Mouse (Mus musculus) heart, adult 8-10 months (tissue): Measurements from ENCODE around the gene E130218I03Rik. TPM values are rescaled to one million over a fixed set of nuclear protein-coding genes. Genes with fewer than 3 reads are reported as not detected.

Source experiments
- DNase-seq: peaks from one replicate; pipeline ENCODE4 v3.0.0; 2022; ENCODE audit warnings: low spot score
- total RNA-seq, 4 experiments: library from RNA; stranded (reverse); gene quantifications; 2 replicates each; pipeline ENCODE4 v1.2.4; 2022

E130218I03Rik gene
- not detected for total RNA-seq

DNA sequence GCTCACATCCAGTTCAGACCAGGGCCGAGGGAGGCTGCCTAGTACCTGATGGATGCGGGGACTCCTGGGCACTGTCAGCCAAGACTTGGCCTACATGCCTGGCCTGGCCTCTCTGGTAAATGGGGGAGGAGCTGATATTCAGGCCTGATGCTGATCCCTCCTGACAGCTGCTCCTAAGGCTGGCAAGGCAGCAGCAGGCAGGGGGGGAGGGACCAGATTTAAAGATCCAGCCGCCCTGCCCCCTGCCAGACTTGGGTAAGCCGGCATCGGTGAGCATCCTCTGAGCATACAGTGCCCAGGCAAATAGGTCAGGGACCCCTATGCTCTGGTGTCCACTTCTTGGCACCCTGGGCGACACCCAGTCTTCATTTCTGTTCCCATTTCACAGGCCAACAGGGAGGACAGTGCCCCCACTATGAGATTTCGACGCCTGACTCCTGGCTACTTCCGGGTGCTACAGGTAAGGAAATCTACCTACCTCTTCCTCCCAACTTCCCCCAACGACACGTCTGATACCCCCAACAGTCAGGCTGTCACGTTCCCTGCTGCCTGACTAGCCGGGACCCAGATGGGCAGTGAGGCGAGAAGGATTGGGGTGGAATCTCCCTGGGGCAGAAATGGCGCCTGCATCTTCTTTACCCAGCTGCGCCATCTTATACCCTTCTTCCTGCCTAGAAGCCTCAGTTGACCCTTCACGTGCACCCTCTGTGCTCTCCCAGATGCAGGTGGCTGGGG lies at the start of gene E130218I03Rik:
Gene E130218I03Rik, plus strand, starts transcription at position 147 of the 735 bp plus-strand sequence.
- DNase-seq: no peak

GRCm38 (mm10) chr4:134199371-134199770 lies 44.1 kb upstream of the E130218I03Rik start:
- no peak for DNase-seq

DNA sequence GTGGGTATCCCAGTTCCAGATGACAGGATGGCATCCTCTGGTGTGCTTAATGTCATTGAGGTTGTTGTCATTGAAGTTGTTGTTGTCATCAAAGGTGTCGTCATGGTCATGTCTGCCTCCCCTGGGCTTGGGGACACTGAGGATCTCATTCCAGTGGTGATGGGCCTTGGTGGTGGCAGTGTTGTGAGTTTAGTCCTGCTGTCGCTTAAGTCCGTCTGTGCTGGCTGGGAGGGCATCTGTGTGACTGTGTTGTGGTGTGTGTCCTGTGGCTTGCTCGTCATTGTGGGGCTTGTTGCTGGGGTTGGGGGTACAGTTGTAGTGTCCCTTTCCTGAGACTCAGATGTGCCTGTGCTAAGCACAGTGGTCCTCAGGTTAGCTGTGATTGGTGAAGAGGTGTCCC lies 40.6 kb upstream of the E130218I03Rik start, which contains the start of gene Gm7534:
Gene Gm7534, minus strand, starts transcription at position 101 of the 400 bp plus-strand sequence.
- DNase-seq: no peak

- DNase-seq: no peak
Observed at GRCm38 (mm10) chr4:134203340-134203896, 40.0 kb upstream of the E130218I03Rik start.

GRCm38 (mm10) chr4:134206488-134207053 lies 36.9 kb upstream of the E130218I03Rik start:
- DNase-seq: no peak

DNA sequence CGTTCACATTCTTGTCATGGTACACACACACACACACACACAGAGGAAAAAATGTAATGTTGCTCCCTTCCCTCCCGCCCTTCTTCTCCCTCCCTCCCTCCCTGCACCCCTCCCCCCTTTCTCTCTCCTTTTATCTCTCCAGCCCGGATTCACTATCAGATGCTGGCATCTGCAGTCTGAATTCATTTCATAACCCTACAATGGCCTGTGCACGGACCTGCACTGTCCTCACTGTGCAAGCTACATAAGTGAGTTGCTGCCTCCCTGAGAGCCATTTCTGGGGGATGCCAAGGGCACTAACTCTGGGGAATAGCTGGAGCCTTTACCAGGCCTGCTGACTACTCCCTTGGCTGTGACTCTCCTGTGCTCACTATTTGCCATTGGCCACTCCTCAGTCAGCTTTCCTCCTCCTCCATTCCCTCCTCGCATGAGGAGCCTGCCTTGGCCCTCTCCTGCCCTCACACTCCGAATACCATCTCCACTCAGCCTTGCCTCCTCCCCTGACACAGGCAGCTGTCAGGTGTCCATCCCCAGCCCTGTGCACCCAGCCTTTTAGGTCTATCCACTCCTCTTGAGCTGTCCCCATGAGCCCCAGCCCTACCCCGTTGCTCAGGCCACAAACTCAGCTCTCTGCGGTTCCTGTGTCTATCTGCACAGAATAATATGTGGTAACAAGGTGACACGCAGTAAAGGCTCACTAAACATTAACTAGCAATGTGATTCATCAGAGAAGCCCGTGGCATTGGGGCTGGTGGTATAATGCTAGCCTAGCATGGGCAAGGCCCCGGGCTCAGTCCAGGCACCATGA lies 20.5 kb upstream of the E130218I03Rik start:
- no peak for DNase-seq

- no peak for DNase-seq
Observed at GRCm38 (mm10) chr4:134227194-134227593, 16.3 kb upstream of the E130218I03Rik start, which contains the start of gene Catsper4. Catsper4 (minus strand) TSS chr4:134227383.

GRCm38 (mm10) chr4:134230431-134230830 lies 13.0 kb upstream of the E130218I03Rik start:
- DNase-seq: no peak

DNA sequence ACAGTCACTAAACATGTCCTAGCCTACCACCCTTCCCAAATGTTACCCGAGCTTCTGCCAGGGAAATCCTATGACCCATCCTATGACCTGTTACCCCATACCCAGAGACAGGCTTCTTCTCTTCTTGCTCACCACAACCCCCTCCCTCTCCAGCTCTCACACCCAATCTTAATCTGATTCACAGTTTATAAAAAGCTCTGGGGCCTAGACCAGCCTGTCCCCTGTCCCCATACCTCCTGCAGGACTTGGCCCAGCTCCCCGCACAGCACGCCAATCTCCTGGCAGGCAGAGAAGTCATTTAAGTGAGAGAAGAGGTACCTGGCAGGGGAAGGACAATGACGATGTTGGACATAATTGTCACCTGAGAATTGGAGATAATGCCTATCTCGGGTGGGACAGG lies 8.6 kb upstream of the E130218I03Rik start:
- DNase-seq: peak; percentile 41

DNA sequence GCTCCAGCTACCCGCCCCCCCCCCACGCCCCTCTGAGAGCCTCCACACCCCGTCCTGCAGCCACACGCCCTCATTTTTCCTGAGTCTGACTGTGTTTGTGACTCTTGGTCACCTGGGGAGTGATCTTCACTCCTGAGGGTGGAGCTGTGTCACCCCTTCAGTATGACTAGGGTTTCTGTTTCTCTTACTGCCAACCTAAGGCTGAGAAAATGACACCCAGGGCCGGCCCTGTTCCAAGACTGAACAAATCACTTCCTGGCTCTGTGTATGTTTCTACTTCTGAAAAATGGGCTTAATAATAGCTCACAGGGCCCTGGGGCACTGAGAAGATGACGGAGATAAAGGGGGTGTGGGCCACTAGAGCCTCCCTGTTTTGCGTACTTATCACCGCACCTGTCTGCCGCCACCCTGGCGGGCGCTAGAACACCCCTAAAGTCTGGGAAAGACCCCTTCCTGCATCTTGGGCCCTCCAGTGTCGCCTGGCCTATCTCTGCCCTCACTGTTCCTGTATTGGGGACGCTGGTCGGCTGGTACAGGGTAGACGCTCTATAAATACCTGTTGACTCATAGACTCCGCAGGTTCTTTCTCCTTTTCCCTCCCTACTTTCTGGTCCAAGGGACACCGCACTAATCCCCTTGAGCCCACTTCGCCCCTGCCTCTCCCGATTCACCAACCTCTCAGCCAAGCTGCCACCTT lies 5.7 kb upstream of the E130218I03Rik start:
- no peak for DNase-seq

DNA sequence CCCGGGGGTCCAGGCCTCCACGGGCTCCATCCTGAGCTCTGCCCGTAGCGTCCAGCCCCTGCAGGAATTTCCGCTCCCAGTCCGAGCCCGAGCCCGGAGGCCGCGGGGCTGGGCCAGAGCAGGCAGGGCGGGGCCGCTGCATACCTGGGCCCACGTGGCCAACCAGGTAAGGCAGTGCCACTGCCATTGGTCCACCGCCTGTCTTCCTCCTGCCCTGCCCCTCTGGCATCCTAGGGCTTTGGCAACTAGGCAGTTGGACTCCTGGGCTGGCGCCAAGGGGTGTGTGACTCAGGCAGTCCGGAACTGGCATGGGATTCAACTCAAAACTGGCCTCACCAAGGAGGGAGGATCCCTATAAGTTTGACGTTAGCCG lies 5.2 kb upstream of the E130218I03Rik start, which contains the start of gene Cnksr1:
Gene Cnksr1, minus strand, starts transcription at position 121 of the 373 bp plus-strand sequence.
- DNase-seq: peak; percentile 61

DNA sequence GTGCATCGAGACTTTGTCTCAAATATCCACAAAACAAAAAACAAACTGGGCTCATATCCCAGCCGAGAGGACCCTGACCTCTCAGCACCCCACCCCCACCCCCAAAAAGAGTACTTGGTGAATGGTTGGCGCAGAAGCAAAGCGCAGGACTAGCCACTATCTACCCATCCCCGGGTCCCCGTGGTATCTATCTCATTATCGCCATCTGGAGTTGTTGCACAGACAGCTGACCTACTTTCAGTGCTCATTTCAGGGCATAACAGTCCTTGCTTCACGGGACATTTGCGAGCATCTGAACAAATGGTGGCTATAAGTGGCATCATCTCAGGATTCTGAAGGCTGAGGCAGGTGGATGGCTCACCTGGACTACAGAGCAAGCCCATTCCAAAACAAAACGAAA lies 4.8 kb upstream of the E130218I03Rik start:
- DNase-seq: no peak

DNA sequence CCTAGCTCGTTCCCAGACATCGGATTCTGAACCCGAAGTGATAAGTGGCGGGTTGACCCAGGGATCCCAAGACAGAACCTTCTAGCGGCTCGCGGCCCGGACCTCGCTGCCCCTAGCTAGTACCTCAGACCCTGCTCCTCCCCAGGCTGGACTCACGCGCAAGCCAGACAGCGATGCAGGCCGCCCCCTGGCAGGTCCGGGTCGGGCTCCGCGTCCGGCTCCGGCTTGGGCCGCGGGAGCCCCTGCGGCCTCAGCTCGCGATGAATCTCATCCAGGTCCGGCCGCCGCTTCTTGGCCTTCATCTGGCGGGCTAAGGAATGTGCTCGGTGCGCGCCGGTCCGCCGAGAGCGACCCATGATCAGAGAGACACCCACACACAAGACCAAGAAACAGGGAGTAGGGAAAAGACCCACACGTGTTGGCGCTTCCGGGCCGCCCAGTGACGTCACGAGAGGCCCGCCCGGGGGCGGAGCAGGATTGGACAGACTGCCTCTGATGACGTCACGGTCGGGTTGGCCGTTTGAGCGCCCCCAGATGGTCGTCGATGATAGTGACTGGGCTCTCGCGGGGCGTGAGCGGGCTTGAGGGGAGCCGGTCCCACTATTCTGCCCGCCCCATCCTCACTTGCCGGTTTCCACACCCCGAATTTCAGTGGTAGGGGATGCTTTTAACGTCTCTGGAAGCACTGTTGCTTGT lies 1.8 kb downstream of the E130218I03Rik start, which contains the start of gene Zfp593:
Gene Zfp593, minus strand, starts transcription at position 445 of the 696 bp plus-strand sequence.
- peak; percentile 93 for DNase-seq

DNA sequence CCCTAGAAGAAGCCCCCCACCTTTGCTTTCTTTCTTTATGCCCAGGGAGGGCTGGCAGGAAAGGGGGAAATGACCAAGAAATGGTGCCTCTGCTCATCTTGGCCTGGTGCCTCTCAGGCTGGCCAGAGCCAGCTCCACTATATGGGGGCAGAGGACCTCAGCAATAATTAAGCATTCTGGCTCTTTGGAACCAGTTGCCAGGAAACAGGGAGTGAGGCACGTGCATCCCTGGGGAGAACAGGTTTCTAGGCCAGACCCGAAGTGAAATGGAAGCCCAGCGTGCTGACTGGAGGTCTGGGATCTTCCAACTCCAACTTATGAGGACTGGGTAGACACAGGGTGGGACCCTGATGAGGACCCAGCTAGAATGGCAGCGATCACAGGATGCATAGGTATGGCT lies 2.8 kb downstream of the E130218I03Rik start:
- no peak for DNase-seq

DNA sequence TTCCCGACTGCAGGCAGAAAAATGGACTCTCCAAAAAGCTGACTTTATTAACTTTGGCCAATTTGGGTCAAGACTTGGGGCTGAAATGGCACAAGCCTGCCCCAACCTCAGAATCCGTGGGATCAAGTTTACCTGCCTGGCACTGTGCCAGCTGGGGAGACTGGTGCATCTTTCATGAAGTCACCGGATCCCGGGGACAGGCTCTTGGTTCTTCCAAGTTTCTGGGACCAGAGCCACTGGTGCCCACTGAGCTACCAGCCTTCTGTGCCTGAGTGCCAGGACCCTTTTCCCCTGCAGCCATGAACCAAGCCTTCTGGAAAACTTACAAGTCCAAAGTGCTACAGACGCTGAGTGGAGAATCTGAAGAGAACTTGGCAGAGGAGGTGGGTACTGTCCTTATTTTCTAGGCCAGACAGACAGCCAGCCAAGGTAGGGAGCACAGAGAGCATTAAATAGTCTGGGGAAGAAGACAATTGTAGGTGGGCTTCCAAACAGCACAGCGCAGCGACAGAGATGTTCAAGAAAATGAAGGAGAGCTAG lies 3.3 kb downstream of the E130218I03Rik start, which contains the start of gene Gm30191:
Gene Gm30191, plus strand, starts transcription at position 217 of the 540 bp plus-strand sequence.
- no peak for DNase-seq

- peak; percentile 56 for DNase-seq
Observed at GRCm38 (mm10) chr4:134249651-134250050, 6.2 kb downstream of the E130218I03Rik start.

DNA sequence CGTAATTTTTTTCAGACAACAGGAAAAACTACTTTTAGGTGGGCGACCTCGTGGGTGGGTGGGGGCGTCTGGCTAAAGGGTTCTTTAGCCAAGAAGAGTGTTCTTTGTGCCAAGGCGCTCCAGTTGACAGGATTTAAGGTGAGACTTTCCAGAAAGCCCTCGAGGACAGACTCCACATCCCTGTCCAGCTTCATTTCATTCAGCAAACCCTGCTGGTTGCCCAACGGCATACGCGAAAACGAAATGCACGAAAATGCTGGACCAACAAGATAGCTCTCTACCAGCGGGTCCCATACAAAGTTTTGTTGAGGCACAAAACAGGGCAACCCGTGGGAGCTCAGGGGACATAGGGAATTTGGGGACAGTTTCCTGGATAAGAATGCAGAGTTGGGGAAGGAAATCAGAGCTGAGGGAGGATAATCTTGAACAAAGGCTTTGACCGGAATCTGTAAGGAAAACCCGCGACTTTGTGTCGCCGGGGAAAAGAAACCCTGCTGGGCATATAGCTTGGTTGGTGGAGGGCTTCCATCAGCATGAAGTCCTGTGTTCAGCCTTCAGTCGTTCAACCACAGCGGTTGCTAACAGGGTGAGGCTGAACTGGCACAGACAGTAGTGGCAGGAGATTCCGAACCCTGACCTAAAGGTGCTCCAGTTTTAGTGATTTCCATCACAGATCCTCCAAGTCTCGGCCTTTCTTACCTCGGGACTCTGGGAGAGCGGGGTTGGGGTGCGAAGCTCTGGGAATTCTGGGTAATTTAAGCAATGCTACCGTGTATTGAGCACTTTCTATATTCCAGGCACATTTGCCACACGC lies 6.9 kb downstream of the E130218I03Rik start:
- DNase-seq: no peak

DNA sequence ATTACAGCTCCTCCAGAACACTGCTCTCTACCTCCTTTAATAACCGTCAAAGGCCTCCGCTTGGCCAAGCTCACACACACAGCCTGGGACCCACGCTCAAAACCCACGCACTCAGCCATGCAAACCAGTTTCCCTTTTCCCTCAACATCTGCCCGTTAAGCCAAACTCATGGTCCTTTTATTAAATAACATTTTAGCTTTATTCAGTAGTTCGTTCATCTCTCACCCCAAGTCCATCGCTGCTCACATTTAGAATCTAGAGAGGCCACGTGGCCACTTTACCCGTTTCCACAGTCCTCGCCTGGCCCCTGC lies 7.4 kb downstream of the E130218I03Rik start:
- DNase-seq: no peak
